9 mouse cellular contexts compared by ENCODE assay signal in the genomic region with DNA sequence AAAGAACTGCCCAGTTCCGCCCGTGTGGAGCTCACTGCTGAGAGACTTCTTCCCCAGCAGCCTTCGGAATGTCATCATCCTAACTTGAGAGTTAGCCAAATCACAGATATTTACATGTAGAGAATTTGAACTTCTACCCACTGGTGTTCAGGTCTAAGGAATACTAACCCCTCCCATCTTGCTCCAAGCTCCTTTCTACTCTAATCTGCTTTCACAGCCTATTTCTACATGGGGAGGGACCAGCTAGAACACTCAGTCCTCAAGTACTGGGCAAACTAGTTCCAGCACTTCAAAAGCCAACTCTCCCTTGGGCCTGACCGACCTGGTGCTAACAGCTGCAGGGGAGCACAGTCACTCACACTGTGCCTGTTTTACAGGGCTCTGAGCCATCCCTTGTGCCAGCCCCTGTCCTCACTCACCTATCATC. TPM values are rescaled to one million over a fixed set of nuclear protein-coding genes. Genes with fewer than 3 reads are reported as not detected.
DNase-seq lines count a peak whose midpoint lies in the region; ATAC-seq lines count a peak whose summit lies in the region.
"Had no signal": no experiment of that assay in that cellular context is flagged by ENCODE, and none has a peak within 500 bp of the region (broad histone marks: within the 10 kb centered on the region; RNA-seq: fewer than 3 reads in every experiment).

No protein-coding gene starts in this region.

- H3K4me2 ChIP-seq in heart, embryonic 12.5 days = no peak overlapping the region
- H3K4me2 ChIP-seq in midbrain, embryonic 14.5 days (ENCODE audit: low read length) = no peak overlapping the region
- no peak overlapping the region for H3K4me2 ChIP-seq in midbrain, embryonic 11.5 days
- H3K4me2 ChIP-seq in stomach, embryonic 15.5 days = no peak overlapping the region

- H3K4me3 ChIP-seq in heart, embryonic 12.5 days = no peak overlapping the region
- H3K4me3 ChIP-seq in midbrain, embryonic 14.5 days (replicated peaks; ENCODE audit: low read depth, low read length) = no peak overlapping the region
- no peak overlapping the region for H3K4me3 ChIP-seq in midbrain, embryonic 11.5 days (ENCODE audit: low read depth, low read length)
- H3K4me3 ChIP-seq in stomach, embryonic 15.5 days (replicated peaks) = no peak overlapping the region
- H3K4me3 ChIP-seq: megakaryocyte, embryonic 14.5 days had no signal

- WGBS in heart, embryonic 12.5 days = 64% methylated on average over 4 of the region's 4 CpGs
- 64% methylated on average over 4 of the region's 4 CpGs for WGBS in midbrain, embryonic 14.5 days
- WGBS in midbrain, embryonic 11.5 days = 77% methylated on average over 4 of the region's 4 CpGs
- WGBS in stomach, embryonic 15.5 days = 42% methylated on average over 4 of the region's 4 CpGs

- H3K27ac ChIP-seq in heart, embryonic 12.5 days (ENCODE audit: poor library complexity, severe bottlenecking) = no peak overlapping the region
- 0 out of 2 replicates have a peak overlapping the region, but pooled peaks have one; percentile 32 for H3K27ac ChIP-seq in midbrain, embryonic 14.5 days (replicated peaks; ENCODE audit: low read depth, low read length)
- no peak overlapping the region for H3K27ac ChIP-seq in midbrain, embryonic 11.5 days (ENCODE audit: low read depth, low read length)
- peak overlapping the region; percentile 5; the same call in 1 of the 2 replicates for H3K27ac ChIP-seq in stomach, embryonic 15.5 days

- no peaks in the 10 kb centered on the region for H3K4me1 ChIP-seq in heart, embryonic 12.5 days (replicated peaks)
- peaks cover 32% of the 10 kb centered on the region for H3K4me1 ChIP-seq in midbrain, embryonic 14.5 days (ENCODE audit: control insufficient read depth, insufficient read depth, low read length)
- peaks cover 15% of the 10 kb centered on the region for H3K4me1 ChIP-seq in midbrain, embryonic 11.5 days (ENCODE audit: control insufficient read depth, insufficient read depth, low read length)
- peaks cover 20% of the 10 kb centered on the region for H3K4me1 ChIP-seq in stomach, embryonic 15.5 days
- H3K4me1 ChIP-seq: megakaryocyte, embryonic 14.5 days had no signal

- H3K9ac ChIP-seq in heart, embryonic 12.5 days = no peak overlapping the region
- H3K9ac ChIP-seq in midbrain, embryonic 14.5 days (replicated peaks; ENCODE audit: low read length) = no peak overlapping the region
- no peak overlapping the region for H3K9ac ChIP-seq in midbrain, embryonic 11.5 days (ENCODE audit: low read length)
- H3K9ac ChIP-seq in stomach, embryonic 15.5 days = no peak overlapping the region

- no peaks in the 10 kb centered on the region for H3K27me3 ChIP-seq in heart, embryonic 12.5 days (replicated peaks)
- no peaks in the 10 kb centered on the region for H3K27me3 ChIP-seq in midbrain, embryonic 14.5 days (ENCODE audit: control insufficient read depth, insufficient read depth, low read length)
- no peaks in the 10 kb centered on the region for H3K27me3 ChIP-seq in midbrain, embryonic 11.5 days (ENCODE audit: control insufficient read depth, insufficient read depth, low read length)
- no peaks in the 10 kb centered on the region for H3K27me3 ChIP-seq in stomach, embryonic 15.5 days (replicated peaks)

- DNase-seq in heart, adult 11 months = peak; percentile 95
- DNase-seq in midbrain, embryonic 14.5 days = no peak
- DNase-seq in midbrain, embryonic 11.5 days (ENCODE audit: low spot score, missing footprints) = no peak
- peak; percentile 40 for DNase-seq in kidney, postnatal 14 days
- no peak for DNase-seq in thymus, postnatal 0 days (ENCODE audit: low spot score)
- DNase-seq in right cerebral cortex, adult 2 months (ENCODE audit: low spot score in 2 of 2) = no peak

- no peak for ATAC-seq in heart, embryonic 12.5 days (ENCODE audit: insufficient number of reproducible peaks, low FRiP score)
- no peak for ATAC-seq in midbrain, embryonic 14.5 days (ENCODE audit: low FRiP score, low TSS enrichment)
- no peak for ATAC-seq in midbrain, embryonic 11.5 days (ENCODE audit: low FRiP score)
- 0 out of 2 replicates have a peak, but pooled peaks have one; percentile 9 for ATAC-seq in stomach, embryonic 15.5 days (ENCODE audit: insufficient read depth, low FRiP score, low read depth)

- no peaks in the 10 kb centered on the region for H3K9me3 ChIP-seq in heart, embryonic 12.5 days (replicated peaks)
- H3K9me3 ChIP-seq in midbrain, embryonic 14.5 days (ENCODE audit: control insufficient read depth, low read length) = no peaks in the 10 kb centered on the region
- no peaks in the 10 kb centered on the region for H3K9me3 ChIP-seq in midbrain, embryonic 11.5 days (ENCODE audit: control insufficient read depth, low read length)
- H3K9me3 ChIP-seq in stomach, embryonic 15.5 days = no peaks in the 10 kb centered on the region
- H3K9me3 ChIP-seq: megakaryocyte, embryonic 14.5 days had no signal

- no peaks in the 10 kb centered on the region for H3K36me3 ChIP-seq in heart, embryonic 12.5 days
- no peaks in the 10 kb centered on the region for H3K36me3 ChIP-seq in midbrain, embryonic 14.5 days (ENCODE audit: control insufficient read depth, insufficient read depth, low read length)
- no peaks in the 10 kb centered on the region for H3K36me3 ChIP-seq in midbrain, embryonic 11.5 days (ENCODE audit: control insufficient read depth, insufficient read depth, low read length)
- no peaks in the 10 kb centered on the region for H3K36me3 ChIP-seq in stomach, embryonic 15.5 days

RNA-seq across cellular contexts. Expression of a gene that starts 44.0 kb away (rescaled TPM):
- polyA plus RNA-seq in heart, embryonic 12.5 days (2016; fragmentation: Nextera tagmentation; extraction: Ambion mirVana) = 20.2 and 23.0 TPM in 2 replicates
- 17.9 and 34.0 TPM in 2 replicates for polyA plus RNA-seq in midbrain, embryonic 14.5 days (2014; fragmentation: Nextera tagmentation; extraction: Ambion mirVana)
- 53.1 and 57.7 TPM in 2 replicates for polyA plus RNA-seq in midbrain, embryonic 11.5 days (2014; fragmentation: Nextera tagmentation; extraction: Ambion mirVana)
- polyA plus RNA-seq in stomach, embryonic 15.5 days (2015; fragmentation: Nextera tagmentation; extraction: Ambion mirVana) = 39.1 and 44.8 TPM in 2 replicates
- 10.3 and 13.6 TPM in 2 replicates for polyA plus RNA-seq in thymus, postnatal 0 days (2015; fragmentation: Nextera tagmentation; extraction: Ambion mirVana)

Comparison
In these comparisons a context has a peak if more than half of its experiments do, and no peak if none do; other contexts are left out.
1. H3K27ac ChIP-seq: peak in midbrain, embryonic 14.5 days (single experiment) and stomach, embryonic 15.5 days (single experiment); none in heart, embryonic 12.5 days (single experiment) and midbrain, embryonic 11.5 days (single experiment).
2. DNase-seq: peak in heart, adult 11 months (single experiment) and kidney, postnatal 14 days (single experiment); none in midbrain, embryonic 14.5 days (single experiment), midbrain, embryonic 11.5 days (single experiment), thymus, postnatal 0 days (single experiment) and right cerebral cortex, adult 2 months (0 of 2).